Mouse (Mus musculus): ENCODE results near the gene Syt1.

Syt1 gene

GRCm38 (mm10) chr10:108884520-108884919 lies 126.3 kb downstream of the Syt1 start:
- no peak for DNase-seq

- peak; percentile 54 to 62 for DNase-seq
These were observed 130.4 kb downstream of the Syt1 start for GRCm38 (mm10) chr10:108880372-108880771.

GRCm38 (mm10) chr10:108875730-108876129 lies 135.1 kb downstream of the Syt1 start:
- no peak for DNase-seq

GRCm38 (mm10) chr10:108874687-108875086 lies 136.1 kb downstream of the Syt1 start:
- DNase-seq: no peak

- DNase-seq: no peak
These were observed 138.4 kb downstream of the Syt1 start for GRCm38 (mm10) chr10:108872359-108872758.

GRCm38 (mm10) chr10:108870586-108870985 lies 140.2 kb downstream of the Syt1 start:
- no peak for DNase-seq

GRCm38 (mm10) chr10:108868136-108868535 lies 142.6 kb downstream of the Syt1 start:
- peak; percentile 45 to 62 for DNase-seq

GRCm38 (mm10) chr10:108867202-108867601 lies 143.6 kb downstream of the Syt1 start:
- DNase-seq: peak; percentile 94 to 96

- DNase-seq: peak in 1 of 2 experiments; percentile 13
These were observed 145.2 kb downstream of the Syt1 start for GRCm38 (mm10) chr10:108865586-108865985.

GRCm38 (mm10) chr10:108855986-108856385 lies 154.8 kb downstream of the Syt1 start:
- no peak for DNase-seq

- DNase-seq: peak in 1 of 2 experiments; percentile 6
These were observed 158.0 kb downstream of the Syt1 start for GRCm38 (mm10) chr10:108852757-108853156.

- DNase-seq: no peak
These were observed 173.3 kb downstream of the Syt1 start for GRCm38 (mm10) chr10:108837434-108837833.

- peak; percentile 13 to 58 for DNase-seq
These were observed 178.5 kb downstream of the Syt1 start for GRCm38 (mm10) chr10:108832248-108832647.

- DNase-seq: peak; percentile 83 to 86
These were observed 179.0 kb downstream of the Syt1 start for GRCm38 (mm10) chr10:108831801-108832200.

- peak; percentile 19 to 46 for DNase-seq
These were observed 188.5 kb downstream of the Syt1 start for GRCm38 (mm10) chr10:108822273-108822672.

GRCm38 (mm10) chr10:108815339-108815738 lies 195.4 kb downstream of the Syt1 start:
- DNase-seq: no peak

GRCm38 (mm10) chr10:108804380-108804779 lies 206.4 kb downstream of the Syt1 start:
- no peak for DNase-seq

GRCm38 (mm10) chr10:108800776-108801175 lies 210.0 kb downstream of the Syt1 start:
- peak in 1 of 2 experiments; percentile 39 for DNase-seq

GRCm38 (mm10) chr10:108798826-108799225 lies 212.0 kb downstream of the Syt1 start:
- peak; percentile 78 to 82 for DNase-seq

GRCm38 (mm10) chr10:108782817-108783216 lies 228.0 kb downstream of the Syt1 start:
- peak; percentile 6 to 14 for DNase-seq

GRCm38 (mm10) chr10:108780614-108781013 lies 230.2 kb downstream of the Syt1 start:
- DNase-seq: no peak

GRCm38 (mm10) chr10:108776735-108777134 lies 234.0 kb downstream of the Syt1 start:
- DNase-seq: no peak

- DNase-seq: no peak
These were observed 239.7 kb downstream of the Syt1 start for GRCm38 (mm10) chr10:108771081-108771480.

GRCm38 (mm10) chr10:108765564-108765963 lies 245.2 kb downstream of the Syt1 start:
- DNase-seq: peak; percentile 60 to 81

- DNase-seq: peak; percentile 21 to 37
These were observed 247.1 kb downstream of the Syt1 start for GRCm38 (mm10) chr10:108763722-108764121.

Measured in cerebellum, postnatal 10 days (tissue).